Mouse (Mus musculus) duodenum, adult 2 months (tissue): ENCODE data around the gene Vamp5. TPM values are rescaled to one million over a fixed set of nuclear protein-coding genes. Genes with fewer than 3 reads are reported as not detected.

Source experiments
- polyA plus RNA-seq: library from polyadenylated mRNA; depleted of rRNA; stranded (reverse); fragments of >200 nt; gene quantifications from 2 replicates; pipeline ENCODE4 v1.2.3, GENCODE M21; 2012; ENCODE audit warnings: low replicate concordance; rRNA removed

Vamp5 gene
- polyA plus RNA-seq = 14.0 and 23.5 TPM in 2 replicates

GRCm38 (mm10) chr6:72380131-72380770 lies at the start of gene Vamp5:
Gene Vamp5, minus strand, starts transcription at chr6:72380468.

GRCm38 (mm10) chr6:72414076-72414756 lies 33.9 kb upstream of the Vamp5 start, which contains the start of gene Ggcx:
Gene Ggcx, plus strand, starts transcription at chr6:72414308.

GRCm38 (mm10) chr6:72389941-72390771 lies 9.9 kb upstream of the Vamp5 start, which contains the start of gene Vamp8:
Gene Vamp8, minus strand, starts transcription at chr6:72390703.

GRCm38 (mm10) chr6:72366844-72367443 lies 13.3 kb downstream of the Vamp5 start, which contains the start of gene Rnf181:
Gene Rnf181, minus strand, starts transcription at chr6:72366956.

GRCm38 (mm10) chr6:72355066-72355911 lies 25.0 kb downstream of the Vamp5 start, which contains the start of gene Tmem150a:
Gene Tmem150a, plus strand, starts transcription at chr6:72355447.

GRCm38 (mm10) chr6:72347166-72347941 lies 32.9 kb downstream of the Vamp5 start, which contains the start of gene 0610030E20Rik:
Gene 0610030E20Rik, plus strand, starts transcription at chr6:72347317.

GRCm38 (mm10) chr6:72345074-72345567 lies 35.1 kb downstream of the Vamp5 start, which contains the start of gene Usp39:
Gene Usp39, minus strand, starts transcription at chr6:72345184.

Other genes with a start within 250 kb of the Vamp5 start
- gene Atoh8, start 144.9 kb downstream of the Vamp5 start, polyA plus RNA-seq = 5.4 and 8.8 TPM in 2 replicates
- gene Sftpb, start 75.9 kb downstream of the Vamp5 start, polyA plus RNA-seq = 0.60 and 0.72 TPM in 2 replicates
- 4.9 and 5.8 TPM in 2 replicates for gene Usp39, start 35.3 kb downstream of the Vamp5 start, polyA plus RNA-seq
- gene 0610030E20Rik, start 33.2 kb downstream of the Vamp5 start, polyA plus RNA-seq = 6.6 and 9.1 TPM in 2 replicates
- gene Tmem150a, start 25.0 kb downstream of the Vamp5 start, polyA plus RNA-seq = 44.1 and 44.7 TPM in 2 replicates
- gene Rnf181, start 13.5 kb downstream of the Vamp5 start, polyA plus RNA-seq = 90.6 and 127 TPM in 2 replicates
- gene Vamp8, start 10.2 kb upstream of the Vamp5 start, polyA plus RNA-seq = 184 and 294 TPM in 2 replicates
- gene Ggcx, start 33.8 kb upstream of the Vamp5 start, polyA plus RNA-seq = 6.8 and 12.1 TPM in 2 replicates
- gene Mat2a, start 59.1 kb upstream of the Vamp5 start, polyA plus RNA-seq = 20.1 and 71.9 TPM in 2 replicates
- gene Sh2d6, start 141.2 kb upstream of the Vamp5 start, polyA plus RNA-seq = 13.8 and 21.4 TPM in 2 replicates
- gene Capg, start 163.9 kb upstream of the Vamp5 start, polyA plus RNA-seq = 15.4 and 48.6 TPM in 2 replicates
- gene Elmod3, start 217.9 kb upstream of the Vamp5 start, polyA plus RNA-seq = 29.8 and 30.3 TPM in 2 replicates
- gene Retsat, start 218.0 kb upstream of the Vamp5 start, polyA plus RNA-seq = 145 and 185 TPM in 2 replicates
- gene Tgoln1, start 236.5 kb upstream of the Vamp5 start, polyA plus RNA-seq = 16.1 and 19.8 TPM in 2 replicates